36 mouse cellular contexts compared by ENCODE assay signal in genomic region chr17:37018328-37018727, GRCm38 (mm10). TPM values are rescaled to one million over a fixed set of nuclear protein-coding genes. Genes with fewer than 3 reads are reported as not detected.
DNase-seq lines count a peak whose midpoint lies in the region; ATAC-seq and TF ChIP-seq lines count a peak whose summit lies in the region.
"Had no signal": no experiment of that assay in that cellular context is flagged by ENCODE, and none has a peak within 500 bp of the region (broad histone marks: within the 10 kb centered on the region; RNA-seq: fewer than 3 reads in every experiment).

No protein-coding gene starts in this region.

- no peak overlapping the region for H3K4me2 ChIP-seq in forebrain, embryonic 15.5 days (replicated peaks)
- H3K4me2 ChIP-seq in forebrain, embryonic 13.5 days = no peak overlapping the region
- H3K4me2 ChIP-seq: embryonic facial prominence, embryonic 15.5 days; heart, embryonic 13.5 days; hindbrain, embryonic 14.5 days; limb, embryonic 15.5 days; liver, embryonic 13.5 days; midbrain, embryonic 13.5 days; stomach, embryonic 15.5 days had no signal

- TF ChIP-seq POLR2A in kidney, adult 2 months (IDR thresholded peaks at IDR 0.05; ENCODE audit: low read depth, low read length) = no peak

- H3K4me1 ChIP-seq in forebrain, embryonic 15.5 days = no peaks in the 10 kb centered on the region
- H3K4me1 ChIP-seq in forebrain, embryonic 13.5 days = 0 out of 2 replicates have a peak, but pooled peaks cover 2% of the 10 kb centered on the region
- H3K4me1 ChIP-seq in kidney, adult 2 months (ENCODE audit: control insufficient read depth, insufficient read depth, low read length) = no peaks in the 10 kb centered on the region
- H3K4me1 ChIP-seq: embryonic facial prominence, embryonic 10.5 days; embryonic facial prominence, embryonic 15.5 days; heart, embryonic 13.5 days; limb, embryonic 10.5 days; limb, embryonic 15.5 days; liver, embryonic 13.5 days; midbrain, embryonic 13.5 days; stomach, embryonic 15.5 days had no signal

- H3K4me3 ChIP-seq in forebrain, embryonic 15.5 days = no peak overlapping the region
- no peak overlapping the region for H3K4me3 ChIP-seq in forebrain, embryonic 13.5 days
- no peak overlapping the region for H3K4me3 ChIP-seq in kidney, adult 2 months (ENCODE audit: insufficient read depth, low read depth, low read length)
- H3K4me3 ChIP-seq: embryonic facial prominence, embryonic 10.5 days; embryonic facial prominence, embryonic 15.5 days; heart, embryonic 13.5 days; limb, embryonic 10.5 days; limb, embryonic 15.5 days; liver, embryonic 13.5 days; midbrain, embryonic 13.5 days; stomach, embryonic 15.5 days had no signal

- H3K27ac ChIP-seq in forebrain, embryonic 15.5 days (replicated peaks) = 0 out of 2 replicates have a peak overlapping the region, but pooled peaks have one; percentile 11
- H3K27ac ChIP-seq in forebrain, embryonic 13.5 days = no peak overlapping the region
- H3K27ac ChIP-seq in kidney, adult 2 months (ENCODE audit: insufficient read depth, low read depth, low read length) = no peak overlapping the region
- H3K27ac ChIP-seq: embryonic facial prominence, embryonic 10.5 days; embryonic facial prominence, embryonic 15.5 days; heart, embryonic 13.5 days; hindbrain, embryonic 14.5 days; limb, embryonic 10.5 days; limb, embryonic 15.5 days; liver, embryonic 13.5 days; macrophage; midbrain, embryonic 13.5 days; stomach, embryonic 15.5 days had no signal

- DNase-seq in layer of hippocampus, adult 9-11 months = peak; percentile 51
- no peak for DNase-seq in layer of hippocampus, postnatal 10 days (ENCODE audit: low spot score in 2 of 2)
- peak; percentile 11 to 31 for DNase-seq in right cerebral cortex, adult 2 months (ENCODE audit: low spot score in 2 of 2)
- DNase-seq in right cerebral cortex, postnatal 14 days = no peak
- peak; percentile 74 for DNase-seq in telencephalon, adult 2 months (ENCODE audit: low read depth, low spot score)
- DNase-seq in kidney, adult 2 months = no peak
- DNase-seq: adrenal gland, postnatal 14 days; cerebellum, adult 11-12 months; cerebellum, postnatal 14 days; gastrocnemius, postnatal 10 days; heart, postnatal 10 days; kidney, postnatal 14 days; liver, embryonic 13.5 days; lung, adult 18-20 months; retina, postnatal 1 day; thymus, postnatal 25 days had no signal

- H3K9ac ChIP-seq in forebrain, embryonic 15.5 days (replicated peaks) = no peak overlapping the region
- H3K9ac ChIP-seq in forebrain, embryonic 13.5 days = no peak overlapping the region
- H3K9ac ChIP-seq: embryonic facial prominence, embryonic 15.5 days; heart, embryonic 13.5 days; hindbrain, embryonic 14.5 days; limb, embryonic 15.5 days; liver, embryonic 13.5 days; midbrain, embryonic 13.5 days; stomach, embryonic 15.5 days had no signal

- no peak for TF ChIP-seq CTCF in kidney, adult 2 months (conservative IDR thresholded peaks at IDR 0.05; ENCODE audit: insufficient read depth, insufficient read length, low read depth, low read length)

- 38% methylated on average over 3 of the region's 3 CpGs for WGBS in forebrain, embryonic 15.5 days
- 48% methylated on average over 3 of the region's 3 CpGs for WGBS in forebrain, embryonic 13.5 days
- 70% methylated on average over 3 of the region's 3 CpGs for WGBS in kidney, adult 2 months

- ATAC-seq in forebrain, embryonic 15.5 days (replicated peaks) = no peak
- no peak for ATAC-seq in forebrain, embryonic 13.5 days
- ATAC-seq: forebrain, embryonic 16.5 days; intestine, postnatal 0 days; lung, postnatal 0 days; midbrain, embryonic 13.5 days had no signal

- H3K9me3 ChIP-seq in forebrain, embryonic 15.5 days = no peaks in the 10 kb centered on the region
- H3K9me3 ChIP-seq in forebrain, embryonic 13.5 days (replicated peaks) = no peaks in the 10 kb centered on the region
- H3K9me3 ChIP-seq: embryonic facial prominence, embryonic 10.5 days; embryonic facial prominence, embryonic 15.5 days; heart, embryonic 13.5 days; limb, embryonic 10.5 days; limb, embryonic 15.5 days; liver, embryonic 13.5 days; midbrain, embryonic 13.5 days; stomach, embryonic 15.5 days had no signal

- no peaks in the 10 kb centered on the region for H3K36me3 ChIP-seq in forebrain, embryonic 15.5 days
- no peaks in the 10 kb centered on the region for H3K36me3 ChIP-seq in forebrain, embryonic 13.5 days (ENCODE audit: poor library complexity, severe bottlenecking)
- H3K36me3 ChIP-seq in kidney, adult 2 months (ENCODE audit: control insufficient read depth, insufficient read depth, low read length) = no peaks in the 10 kb centered on the region
- H3K36me3 ChIP-seq: embryonic facial prominence, embryonic 10.5 days; embryonic facial prominence, embryonic 15.5 days; heart, embryonic 13.5 days; limb, embryonic 10.5 days; limb, embryonic 15.5 days; liver, embryonic 13.5 days; midbrain, embryonic 13.5 days; stomach, embryonic 15.5 days had no signal

- no peaks in the 10 kb centered on the region for H3K27me3 ChIP-seq in forebrain, embryonic 15.5 days
- H3K27me3 ChIP-seq in forebrain, embryonic 13.5 days = no peaks in the 10 kb centered on the region
- H3K27me3 ChIP-seq in kidney, adult 2 months (replicated peaks; ENCODE audit: control insufficient read depth, insufficient read depth, low read length) = no peaks in the 10 kb centered on the region
- H3K27me3 ChIP-seq: embryonic facial prominence, embryonic 15.5 days; heart, embryonic 13.5 days; limb, embryonic 15.5 days; liver, embryonic 13.5 days; midbrain, embryonic 13.5 days; stomach, embryonic 15.5 days had no signal

RNA-seq across cellular contexts. Expression of gene Mog, which starts 4.9 kb away (rescaled TPM):
- polyA plus RNA-seq in forebrain, embryonic 15.5 days (2015; fragmentation: Nextera tagmentation; extraction: Ambion mirVana) = 1.9 and 2.4 TPM in 2 replicates
- polyA plus RNA-seq in forebrain, embryonic 13.5 days (2015; fragmentation: Nextera tagmentation; extraction: Ambion mirVana) = 1.1 and 1.5 TPM in 2 replicates
- total RNA-seq in layer of hippocampus, postnatal 10 days (2021) = 1 to 10 TPM; 3.2 to 4.3 TPM
- not detected in 2 replicates for polyA plus RNA-seq in kidney, adult 2 months (2012; rRNA removed)
- total RNA-seq: adrenal gland, postnatal 14 days; gastrocnemius, postnatal 10 days; heart, adult 8-10 months; heart, postnatal 10 days; hematopoietic stem cell, adult 5-6 weeks; megakaryocyte-erythroid progenitor cell, adult 5-6 weeks had no signal
- polyA plus RNA-seq: embryonic facial prominence, embryonic 15.5 days; gonadal fat pad, adult 2 months; heart, embryonic 13.5 days; intestine, postnatal 0 days; limb, embryonic 15.5 days; liver, embryonic 13.5 days; macrophage had no signal

RNA-seq across cellular contexts. Expression of gene Zfp57, which starts 17.4 kb away (rescaled TPM):
- polyA plus RNA-seq in forebrain, embryonic 15.5 days (2015; fragmentation: Nextera tagmentation; extraction: Ambion mirVana) = 329 and 340 TPM in 2 replicates
- polyA plus RNA-seq in forebrain, embryonic 13.5 days (2015; fragmentation: Nextera tagmentation; extraction: Ambion mirVana) = 215 and 228 TPM in 2 replicates
- total RNA-seq in layer of hippocampus, postnatal 10 days (2021) = 10 to 100 TPM; 73.3 to 83.7 TPM
- polyA plus RNA-seq in kidney, adult 2 months (2012; rRNA removed) = 2.0 and 3.0 TPM in 2 replicates
- total RNA-seq: megakaryocyte-erythroid progenitor cell, adult 5-6 weeks had no signal
- polyA plus RNA-seq: macrophage had no signal

RNA-seq across cellular contexts. Expression of gene Gabbr1, which starts 27.4 kb away (rescaled TPM):
- polyA plus RNA-seq in forebrain, embryonic 15.5 days (2015; fragmentation: Nextera tagmentation; extraction: Ambion mirVana) = 50.9 and 53.1 TPM in 2 replicates
- 30.1 and 35.2 TPM in 2 replicates for polyA plus RNA-seq in forebrain, embryonic 13.5 days (2015; fragmentation: Nextera tagmentation; extraction: Ambion mirVana)
- total RNA-seq in layer of hippocampus, postnatal 10 days (2021) = 100 to 1,000 TPM; 594 to 649 TPM
- polyA plus RNA-seq in kidney, adult 2 months (2012; rRNA removed) = 21.0 TPM in 2 replicates

RNA-seq across cellular contexts. Expression of gene H2-M5, which starts 29.0 kb away (rescaled TPM):
- polyA plus RNA-seq in forebrain, embryonic 15.5 days (2015; fragmentation: Nextera tagmentation; extraction: Ambion mirVana) = 2.0 TPM in 2 replicates
- 1.6 and 1.7 TPM in 2 replicates for polyA plus RNA-seq in forebrain, embryonic 13.5 days (2015; fragmentation: Nextera tagmentation; extraction: Ambion mirVana)
- 1 to 10 TPM; 3.2 to 3.7 TPM for total RNA-seq in layer of hippocampus, postnatal 10 days (2021)
- 0.03 and 0.08 TPM in 2 replicates for polyA plus RNA-seq in kidney, adult 2 months (2012; rRNA removed)
- total RNA-seq: adrenal gland, postnatal 14 days; hematopoietic stem cell, adult 5-6 weeks; megakaryocyte-erythroid progenitor cell, adult 5-6 weeks had no signal
- polyA plus RNA-seq: intestine, postnatal 0 days; liver, embryonic 13.5 days; macrophage had no signal

RNA-seq across cellular contexts. Expression of gene 2410137M14Rik, which starts 37.3 kb away (rescaled TPM):
- 0.37 TPM in 1 of 2 replicates, not detected in the other for polyA plus RNA-seq in forebrain, embryonic 15.5 days (2015; fragmentation: Nextera tagmentation; extraction: Ambion mirVana)
- polyA plus RNA-seq in forebrain, embryonic 13.5 days (2015; fragmentation: Nextera tagmentation; extraction: Ambion mirVana) = 0.48 TPM in 1 of 2 replicates, not detected in the other
- under 1 TPM; 0.53 to 0.83 TPM for total RNA-seq in layer of hippocampus, postnatal 10 days (2021)
- 0.25 TPM in 1 of 2 replicates, not detected in the other for polyA plus RNA-seq in kidney, adult 2 months (2012; rRNA removed)
- total RNA-seq: adrenal gland, postnatal 14 days; gastrocnemius, postnatal 10 days; heart, postnatal 10 days; hematopoietic stem cell, adult 5-6 weeks; layer of hippocampus, adult 18-20 months; megakaryocyte-erythroid progenitor cell, adult 5-6 weeks had no signal
- polyA plus RNA-seq: embryonic facial prominence, embryonic 10.5 days; embryonic facial prominence, embryonic 15.5 days; gonadal fat pad, adult 2 months; heart, embryonic 13.5 days; intestine, postnatal 0 days; kidney, embryonic 14.5 days; limb, embryonic 10.5 days; liver, embryonic 13.5 days; macrophage; stomach, embryonic 15.5 days had no signal

Comparison
In these comparisons a context has a peak if more than half of its experiments do, and no peak if none do; other contexts are left out.
1. DNase-seq: peak in layer of hippocampus, adult 9-11 months (single experiment), right cerebral cortex, adult 2 months (2 of 2) and telencephalon, adult 2 months (single experiment); none in layer of hippocampus, postnatal 10 days (0 of 2), right cerebral cortex, postnatal 14 days (single experiment) and kidney, adult 2 months (single experiment).
2. RNA of gene Zfp57, which starts 17.4 kb away (polyA plus RNA-seq): 329 to 340 TPM in forebrain, embryonic 15.5 days and 215 to 228 TPM in forebrain, embryonic 13.5 days; 2.0 to 3.0 TPM in kidney, adult 2 months; every median in the first group is over 10 times any median in the second.